Mouse (Mus musculus): ENCODE results near the gene Cbx4. TPM values are rescaled to one million over a fixed set of nuclear protein-coding genes. Genes with fewer than 3 reads are reported as not detected.

Cbx4 gene
- 12.4 and 15.2 TPM in 2 replicates for polyA plus RNA-seq (2016; fragmentation: Nextera tagmentation; extraction: Ambion mirVana)

- peaks cover 4% of the 10 kb centered on the region for H3K36me3 ChIP-seq
- ATAC-seq (ENCODE audit: low FRiP score, low read depth), result peak; percentile 87
- WGBS, result under 1% methylated on average over 64 of the region's 67 CpGs
- peak within 1 kb of the TSS; percentile 93 for H3K9ac ChIP-seq (replicated peaks)
- H3K27me3 ChIP-seq, result peaks cover 77% of the 10 kb centered on the region
- H3K9me3 ChIP-seq, result no peaks in the 10 kb centered on the region
- peak within 1 kb of the TSS; percentile 91 for H3K4me2 ChIP-seq (replicated peaks)
- peak within 1 kb of the TSS; percentile 100 for H3K27ac ChIP-seq (replicated peaks)
- peaks cover 80% of the 10 kb centered on the region for H3K4me1 ChIP-seq
- H3K4me3 ChIP-seq, result peak within 1 kb of the TSS; percentile 84
Measured at GRCm38 (mm10) chr11:119086144-119086971, at the start of gene Cbx4. Gene Cbx4, minus strand, starts transcription at chr11:119086221.

GRCm38 (mm10) chr11:119134586-119134985 is 48.6 kb upstream of the Cbx4 start:
- Histone ChIP-seq H3K4me1 (peaks cover 29% of the 10 kb centered on the region), H3K36me3 (no peaks in the 10 kb centered on the region), H3K9ac (replicated peaks) (peak overlapping the region; percentile 20; the same call in 1 of the 2 replicates), H3K9me3 (0 out of 2 replicates have a peak, but pooled peaks cover 4% of the 10 kb centered on the region), H3K27ac (replicated peaks) (no peak overlapping the region), H3K4me2 (replicated peaks) (0 out of 2 replicates have a peak overlapping the region, but pooled peaks have one; percentile 2), H3K27me3 (peaks cover 11% of the 10 kb centered on the region), H3K4me3 (no peak overlapping the region)
- ATAC-seq (ENCODE audit: low FRiP score, low read depth), result no peak
- WGBS, result 33% methylated on average over 17 of the region's 17 CpGs

GRCm38 (mm10) chr11:119133437-119134221 is 47.6 kb upstream of the Cbx4 start:
- H3K4me2 ChIP-seq (replicated peaks), result no peak overlapping the region
- no peak overlapping the region for H3K4me3 ChIP-seq
- H3K4me1 ChIP-seq, result peaks cover 38% of the 10 kb centered on the region
- no peak overlapping the region for H3K27ac ChIP-seq (replicated peaks)
- H3K9ac ChIP-seq (replicated peaks), result no peak overlapping the region
- H3K36me3 ChIP-seq, result no peaks in the 10 kb centered on the region
- 0 out of 2 replicates have a peak, but pooled peaks cover 4% of the 10 kb centered on the region for H3K9me3 ChIP-seq
- 78% methylated on average over 5 of the region's 5 CpGs for WGBS
- H3K27me3 ChIP-seq, result peaks cover 21% of the 10 kb centered on the region
- ATAC-seq (ENCODE audit: low FRiP score, low read depth), result no peak

- H3K4me3 ChIP-seq, result no peak overlapping the region
- H3K9me3 ChIP-seq, result 0 out of 2 replicates have a peak, but pooled peaks cover 4% of the 10 kb centered on the region
- no peak overlapping the region for H3K4me2 ChIP-seq (replicated peaks)
- ATAC-seq (ENCODE audit: low FRiP score, low read depth), result no peak
- no peak overlapping the region for H3K9ac ChIP-seq (replicated peaks)
- 77% methylated on average over 14 of the region's 14 CpGs for whole genome bisulfite sequencing
- H3K4me1 ChIP-seq, result peaks cover 49% of the 10 kb centered on the region
- no peak overlapping the region for H3K27ac ChIP-seq (replicated peaks)
- H3K27me3 ChIP-seq, result peaks cover 33% of the 10 kb centered on the region
- no peaks in the 10 kb centered on the region for H3K36me3 ChIP-seq
Measured at GRCm38 (mm10) chr11:119132198-119133035, 46.4 kb upstream of the Cbx4 start.

- 18% methylated on average over 22 of the region's 24 CpGs for WGBS
- Histone ChIP-seq H3K4me1 (peaks cover 71% of the 10 kb centered on the region), H3K36me3 (no peaks in the 10 kb centered on the region), H3K27me3 (peaks cover 48% of the 10 kb centered on the region), H3K27ac (replicated peaks) (peak overlapping the region; percentile 66), H3K4me2 (replicated peaks) (peak overlapping the region; percentile 41), H3K9me3 (0 out of 2 replicates have a peak, but pooled peaks cover 4% of the 10 kb centered on the region), H3K4me3 (peak overlapping the region; percentile 19), H3K9ac (replicated peaks) (no peak overlapping the region)
- ATAC-seq (ENCODE audit: low FRiP score, low read depth), result 0 out of 2 replicates have a peak, but pooled peaks have one; percentile 30
Measured at GRCm38 (mm10) chr11:119130081-119130765, 44.2 kb upstream of the Cbx4 start.

- Histone ChIP-seq H3K9ac (replicated peaks) (no peak overlapping the region), H3K36me3 (no peaks in the 10 kb centered on the region), H3K4me3 (peak overlapping the region; percentile 19), H3K27ac (replicated peaks) (peak overlapping the region; percentile 66), H3K4me1 (peaks cover 65% of the 10 kb centered on the region), H3K9me3 (0 out of 2 replicates have a peak, but pooled peaks cover 4% of the 10 kb centered on the region), H3K27me3 (peaks cover 54% of the 10 kb centered on the region), H3K4me2 (replicated peaks) (peak overlapping the region; percentile 41)
- no peak for ATAC-seq (ENCODE audit: low FRiP score, low read depth)
- WGBS, result 44% methylated on average over 18 of the region's 18 CpGs
Measured at GRCm38 (mm10) chr11:119129281-119130058, 43.4 kb upstream of the Cbx4 start.

GRCm38 (mm10) chr11:119128668-119129280 is 42.8 kb upstream of the Cbx4 start:
- H3K9me3 ChIP-seq, result 0 out of 2 replicates have a peak, but pooled peaks cover 4% of the 10 kb centered on the region
- H3K36me3 ChIP-seq, result no peaks in the 10 kb centered on the region
- 0 out of 2 replicates have a peak overlapping the region, but pooled peaks have one; percentile 20 for H3K9ac ChIP-seq (replicated peaks)
- H3K27ac ChIP-seq (replicated peaks), result peak overlapping the region; percentile 66
- no peak for ATAC-seq (ENCODE audit: low FRiP score, low read depth)
- peaks cover 54% of the 10 kb centered on the region for H3K27me3 ChIP-seq
- no peak overlapping the region for H3K4me2 ChIP-seq (replicated peaks)
- H3K4me3 ChIP-seq, result no peak overlapping the region
- peaks cover 58% of the 10 kb centered on the region for H3K4me1 ChIP-seq
- WGBS, result 41% methylated on average over 11 of the region's 11 CpGs

GRCm38 (mm10) chr11:119127686-119128473 is 41.9 kb upstream of the Cbx4 start:
- ATAC-seq (ENCODE audit: low FRiP score, low read depth), result no peak
- Histone ChIP-seq H3K27me3 (peaks cover 54% of the 10 kb centered on the region), H3K4me1 (peaks cover 54% of the 10 kb centered on the region), H3K9ac (replicated peaks) (no peak overlapping the region), H3K9me3 (0 out of 2 replicates have a peak, but pooled peaks cover 4% of the 10 kb centered on the region), H3K4me3 (no peak overlapping the region), H3K27ac (replicated peaks) (no peak overlapping the region), H3K36me3 (no peaks in the 10 kb centered on the region), H3K4me2 (replicated peaks) (no peak overlapping the region)
- WGBS, result 70% methylated on average over 9 of the region's 9 CpGs

- no peak for ATAC-seq (ENCODE audit: low FRiP score, low read depth)
Measured at GRCm38 (mm10) chr11:119127147-119127546, 41.1 kb upstream of the Cbx4 start.

More at GRCm38 (mm10) chr11:119127147-119127546, 41.1 kb upstream of the Cbx4 start:
- H3K4me2 ChIP-seq (replicated peaks), result no peak overlapping the region
- H3K27ac ChIP-seq (replicated peaks), result peak overlapping the region; percentile 25; the same call in 1 of the 2 replicates
- 29% methylated on average over 12 of the region's 12 CpGs for WGBS
- no peaks in the 10 kb centered on the region for H3K36me3 ChIP-seq
- H3K27me3 ChIP-seq, result peaks cover 54% of the 10 kb centered on the region
- 0 out of 2 replicates have a peak, but pooled peaks cover 4% of the 10 kb centered on the region for H3K9me3 ChIP-seq
- no peak overlapping the region for H3K9ac ChIP-seq (replicated peaks)
- H3K4me1 ChIP-seq, result peaks cover 54% of the 10 kb centered on the region
- H3K4me3 ChIP-seq, result no peak overlapping the region
